Mouse (Mus musculus) embryonic facial prominence, embryonic 14.5 days (tissue): Measurements from ENCODE around the gene Gnb2. TPM values are rescaled to one million over a fixed set of nuclear protein-coding genes. Genes with fewer than 3 reads are reported as not detected.

Experiments used
- ATAC-seq: fragments of 200-750 bp; cut with Nextera tagmentation; 2 replicates; pipeline ENCODE4 v1.8.0; 2017; ENCODE audit warnings: low read depth, moderate number of reproducible peaks, moderate TSS enrichment
- DNase-seq: peaks from one replicate; pipeline ENCODE4 v3.0.0-alpha.2; 2015; ENCODE audit warnings: low spot score
- H3K27ac ChIP-seq: fragments of 300-500 bp; sonication (generic); replicated peaks from 2 replicates; pipeline ENCODE4 v1.5.1; 2014; ENCODE audit warnings: low read depth, mild to moderate bottlenecking, low read length, moderate library complexity
- H3K27me3 ChIP-seq: fragments of 300-500 bp; sonication (generic); replicated peaks from 2 replicates; pipeline ENCODE4 v1.6.1; 2014; ENCODE audit warnings: low read length; ENCODE audit not compliant: control insufficient read depth, insufficient read depth
- H3K36me3 ChIP-seq: fragments of 300-500 bp; sonication (generic); 2 replicates; pipeline ENCODE4 v1.6.1; 2014; ENCODE audit warnings: low read length, mixed read lengths; ENCODE audit not compliant: control insufficient read depth, insufficient read depth
- H3K4me1 ChIP-seq: fragments of 300-500 bp; sonication (generic); 2 replicates; pipeline ENCODE4 v1.6.1; 2014; ENCODE audit warnings: antibody characterized with exemption, low read length; ENCODE audit not compliant: control insufficient read depth, insufficient read depth
- H3K4me2 ChIP-seq: fragments of 300-500 bp; sonication (generic); 2 replicates; pipeline ENCODE4 v1.6.1; 2014; ENCODE audit warnings: low read depth, mild to moderate bottlenecking, low read length, moderate library complexity, mixed read lengths
- H3K4me3 ChIP-seq: fragments of 300-500 bp; sonication (generic); 2 replicates; pipeline ENCODE4 v1.5.1; 2014; ENCODE audit warnings: low read depth, mild to moderate bottlenecking, low read length
- H3K9ac ChIP-seq: fragments of 300-500 bp; sonication (generic); 2 replicates; pipeline ENCODE4 v1.6.1; 2014; ENCODE audit warnings: low read depth, mild to moderate bottlenecking, low read length, moderate library complexity, mixed read lengths
- H3K9me3 ChIP-seq: fragments of 300-500 bp; sonication (generic); 2 replicates; pipeline ENCODE4 v1.6.1; 2016; ENCODE audit warnings: low read length; ENCODE audit not compliant: control insufficient read depth
- WGBS: fragments of 180-500 bp; shearing (Covaris S2); extraction: QIAGEN DNeasy Blood & Tissue Kit; methylation state at CpG from one replicate; pipeline ENCODE4 v1.1.7; 2014; 5-methylcytosine and 5-hydroxymethylcytosine counted together
- microRNA-seq: library from miRNA; unstranded; fragments of <30 nt; microRNA quantifications from one replicate; pipeline ENCODE4, GENCODE M21; 2016; ENCODE audit warnings: borderline number of aligned reads
- polyA plus RNA-seq: library from polyadenylated mRNA; unstranded; fragments of >200 nt; fragmentation: Nextera tagmentation; extraction: Ambion mirVana; gene quantifications from 2 replicates; pipeline ENCODE4 v1.2.1, GENCODE M21; 2014

The Gnb2 gene
- polyA plus RNA-seq, 1 experiment from 2014 or later = 430 TPM

DNA sequence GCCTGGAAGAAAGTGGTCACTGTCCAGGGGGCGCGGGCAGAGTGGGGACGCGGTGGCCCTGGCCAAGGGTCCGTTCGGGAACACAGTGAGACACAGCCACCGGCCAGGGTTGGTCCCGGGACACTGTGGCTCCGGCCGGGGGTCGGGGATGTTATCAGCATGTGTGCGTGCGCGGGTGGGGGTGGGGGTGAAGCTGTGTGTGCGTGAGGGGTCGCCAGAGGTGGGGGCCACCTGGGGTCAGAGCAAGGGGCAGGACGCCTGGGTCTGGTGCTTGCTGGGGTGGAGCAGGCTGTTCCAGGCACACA is 47.5 kb downstream of the Gnb2 start:
- Histone ChIP-seq H3K9me3 (no peaks in the 10 kb centered on the region), H3K27ac (no peak overlapping the region), H3K9ac (peak overlapping the region; percentile 48; the same call in 1 of the 2 replicates), H3K27me3 (0 out of 2 replicates have a peak, but pooled peaks cover 9% of the 10 kb centered on the region), H3K36me3 (no peaks in the 10 kb centered on the region), H3K4me2 (peak overlapping the region; percentile 56), H3K4me1 (0 out of 2 replicates have a peak, but pooled peaks cover 3% of the 10 kb centered on the region), H3K4me3 (peak overlapping the region; percentile 32)
- WGBS = 3% methylated on average over 17 of the region's 17 CpGs
- DNase-seq = no peak
- ATAC-seq = no peak

- Histone ChIP-seq H3K27me3 (0 out of 2 replicates have a peak, but pooled peaks cover 9% of the 10 kb centered on the region), H3K4me3 (peak overlapping the region; percentile 32), H3K27ac (no peak overlapping the region), H3K4me1 (0 out of 2 replicates have a peak, but pooled peaks cover 3% of the 10 kb centered on the region), H3K4me2 (peak overlapping the region; percentile 56), H3K9me3 (no peaks in the 10 kb centered on the region), H3K9ac (peak overlapping the region; percentile 48; the same call in 1 of the 2 replicates), H3K36me3 (no peaks in the 10 kb centered on the region)
- 10% methylated on average over 27 of the region's 30 CpGs for WGBS
- DNase-seq (no peak), ATAC-seq (no peak)
Measured at GRCm38 (mm10) chr5:137485071-137485850, 48.0 kb downstream of the Gnb2 start.

DNA sequence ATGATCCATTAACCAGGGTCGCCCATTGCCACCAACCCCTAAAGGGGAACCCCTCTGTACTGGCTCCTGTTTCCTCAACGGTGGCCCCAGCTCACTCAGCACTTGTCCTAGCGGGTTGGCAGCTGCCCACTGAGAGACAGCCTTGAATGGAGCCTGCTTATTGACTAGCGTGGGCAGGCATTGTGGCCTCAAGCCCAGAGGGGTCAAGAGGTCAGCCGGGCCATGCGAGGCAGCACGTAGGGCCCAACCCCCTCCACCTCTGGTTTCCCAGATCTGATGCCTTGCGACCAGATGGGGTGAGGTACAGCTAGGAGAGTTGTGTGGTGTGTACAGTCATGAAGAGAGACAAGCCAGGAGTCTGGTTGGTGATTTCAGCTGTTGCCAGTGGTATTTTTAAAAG is 51.4 kb downstream of the Gnb2 start:
- Histone ChIP-seq H3K9ac (no peak overlapping the region), H3K4me2 (no peak overlapping the region), H3K27me3 (0 out of 2 replicates have a peak, but pooled peaks cover 9% of the 10 kb centered on the region), H3K9me3 (no peaks in the 10 kb centered on the region), H3K36me3 (no peaks in the 10 kb centered on the region), H3K4me1 (0 out of 2 replicates have a peak, but pooled peaks cover 3% of the 10 kb centered on the region), H3K27ac (no peak overlapping the region), H3K4me3 (no peak overlapping the region)
- WGBS = 14% methylated on average over 8 of the region's 8 CpGs
- ATAC-seq (no peak), DNase-seq (no peak)

DNA sequence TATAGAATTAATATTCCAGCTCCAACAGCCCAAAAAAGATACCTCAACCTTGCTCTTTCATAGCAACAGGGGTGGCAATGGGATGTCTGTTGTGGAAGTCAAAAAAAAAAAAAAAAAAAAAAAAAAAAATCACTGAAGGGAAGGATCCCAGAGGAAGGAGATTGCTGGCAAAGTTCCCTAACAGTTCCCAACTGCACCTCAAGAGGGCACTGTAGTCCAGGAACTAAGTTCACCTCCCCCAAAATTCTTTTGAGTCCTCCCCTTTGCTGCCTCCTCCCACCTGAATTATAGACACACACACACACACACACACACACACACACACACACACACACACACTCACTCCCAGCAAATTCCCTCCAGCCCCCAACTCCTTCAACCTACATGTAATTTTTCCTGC is 52.2 kb downstream of the Gnb2 start:
- Histone ChIP-seq H3K9ac (no peak overlapping the region), H3K27me3 (0 out of 2 replicates have a peak, but pooled peaks cover 9% of the 10 kb centered on the region), H3K4me1 (0 out of 2 replicates have a peak, but pooled peaks cover 3% of the 10 kb centered on the region), H3K4me3 (no peak overlapping the region), H3K9me3 (no peaks in the 10 kb centered on the region), H3K27ac (no peak overlapping the region), H3K36me3 (no peaks in the 10 kb centered on the region), H3K4me2 (no peak overlapping the region)
- ATAC-seq (no peak), DNase-seq (peak; percentile 83)

Small RNA genes within 50 kb of the gene (microRNA-seq; reads per million reads assigned to microRNA genes)
- 1.3 reads per million for gene Mir6418

Other genes with a start within 250 kb of the Gnb2 start
- 29.6 and 33.0 TPM in 2 replicates for gene Ache, start 246.0 kb downstream of the Gnb2 start, polyA plus RNA-seq
- gene Ufsp1, start 238.9 kb downstream of the Gnb2 start, polyA plus RNA-seq = 11.1 and 12.3 TPM in 2 replicates
- gene Srrt, start 225.8 kb downstream of the Gnb2 start, polyA plus RNA-seq = 101 and 105 TPM in 2 replicates
- gene Trip6, start 219.1 kb downstream of the Gnb2 start, polyA plus RNA-seq = 72.3 and 88.9 TPM in 2 replicates
- 8.6 and 8.8 TPM in 2 replicates for gene Slc12a9, start 199.9 kb downstream of the Gnb2 start, polyA plus RNA-seq
- 57.7 and 68.1 TPM in 2 replicates for gene Ephb4, start 183.4 kb downstream of the Gnb2 start, polyA plus RNA-seq
- gene Zan, start 56.4 kb downstream of the Gnb2 start, polyA plus RNA-seq = 0.21 and 0.26 TPM in 2 replicates
- 49.8 and 52.0 TPM in 2 replicates for gene Pop7, start 31.0 kb downstream of the Gnb2 start, polyA plus RNA-seq
- 8.9 and 9.4 TPM in 2 replicates for gene Gigyf1, start 15.0 kb downstream of the Gnb2 start, polyA plus RNA-seq
- 0.30 TPM in 1 of 2 replicates, not detected in the other for gene Epo, start 268 bp downstream of the Gnb2 start, polyA plus RNA-seq
- gene Actl6b, start 20.0 kb upstream of the Gnb2 start, polyA plus RNA-seq = 4.4 and 5.2 TPM in 2 replicates
- gene Tfr2, start 36.3 kb upstream of the Gnb2 start, polyA plus RNA-seq = 1.1 and 1.3 TPM in 2 replicates
- gene Mospd3, start 67.5 kb upstream of the Gnb2 start, polyA plus RNA-seq = 43.0 and 45.6 TPM in 2 replicates
- gene Pcolce, start 80.3 kb upstream of the Gnb2 start, polyA plus RNA-seq = 242 and 292 TPM in 2 replicates
- 0.10 and 0.25 TPM in 2 replicates for gene Fbxo24, start 95.5 kb upstream of the Gnb2 start, polyA plus RNA-seq
- 36.5 and 40.1 TPM in 2 replicates for gene Lrch4, start 95.6 kb upstream of the Gnb2 start, polyA plus RNA-seq
- 6.4 and 6.6 TPM in 2 replicates for gene Gm20605, start 95.7 kb upstream of the Gnb2 start, polyA plus RNA-seq
- 6.3 and 7.2 TPM in 2 replicates for gene Sap25, start 107.8 kb upstream of the Gnb2 start, polyA plus RNA-seq
- 0.14 and 0.21 TPM in 2 replicates for gene Irs3, start 112.2 kb upstream of the Gnb2 start, polyA plus RNA-seq
- gene Agfg2, start 151.2 kb upstream of the Gnb2 start, polyA plus RNA-seq = 10.2 and 10.4 TPM in 2 replicates
- 1.5 TPM in 2 replicates for gene Nyap1, start 208.1 kb upstream of the Gnb2 start, polyA plus RNA-seq
- 134 and 141 TPM in 2 replicates for gene Tsc22d4, start 212.2 kb upstream of the Gnb2 start, polyA plus RNA-seq
- 31.3 and 39.5 TPM in 2 replicates for gene Ppp1r35, start 245.3 kb upstream of the Gnb2 start, polyA plus RNA-seq